Mouse (Mus musculus): Measurements from ENCODE around the gene Jak3.

Jak3 gene

GRCm38 (mm10) chr8:71676020-71676741, at the start of gene Jak3:
Gene Jak3 (plus strand): TSS chr8:71676296.
- DNase-seq (ENCODE audit: low read depth, low spot score) = peak; percentile 90

DNA sequence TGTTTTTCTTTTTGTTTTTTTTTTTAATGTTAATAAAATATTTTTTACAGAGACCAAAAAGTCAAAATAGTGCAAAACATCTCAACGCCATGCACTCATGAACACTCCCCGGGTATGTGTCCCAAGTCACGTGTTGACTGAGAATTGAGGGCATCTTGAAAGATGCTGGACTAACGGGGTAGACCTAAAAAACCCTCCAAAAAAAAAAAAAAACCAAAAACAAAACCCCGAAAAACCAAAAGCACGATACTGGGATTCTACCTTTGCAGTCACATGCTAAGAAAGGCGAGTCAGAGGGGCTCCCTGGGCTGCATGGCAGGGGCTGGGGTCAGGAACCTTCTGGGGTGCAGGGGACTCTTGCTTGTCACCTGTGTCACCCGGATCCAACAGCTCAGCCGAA, 49.3 kb upstream of the Jak3 start:
- DNase-seq (ENCODE audit: low read depth, low spot score) = no peak

DNA sequence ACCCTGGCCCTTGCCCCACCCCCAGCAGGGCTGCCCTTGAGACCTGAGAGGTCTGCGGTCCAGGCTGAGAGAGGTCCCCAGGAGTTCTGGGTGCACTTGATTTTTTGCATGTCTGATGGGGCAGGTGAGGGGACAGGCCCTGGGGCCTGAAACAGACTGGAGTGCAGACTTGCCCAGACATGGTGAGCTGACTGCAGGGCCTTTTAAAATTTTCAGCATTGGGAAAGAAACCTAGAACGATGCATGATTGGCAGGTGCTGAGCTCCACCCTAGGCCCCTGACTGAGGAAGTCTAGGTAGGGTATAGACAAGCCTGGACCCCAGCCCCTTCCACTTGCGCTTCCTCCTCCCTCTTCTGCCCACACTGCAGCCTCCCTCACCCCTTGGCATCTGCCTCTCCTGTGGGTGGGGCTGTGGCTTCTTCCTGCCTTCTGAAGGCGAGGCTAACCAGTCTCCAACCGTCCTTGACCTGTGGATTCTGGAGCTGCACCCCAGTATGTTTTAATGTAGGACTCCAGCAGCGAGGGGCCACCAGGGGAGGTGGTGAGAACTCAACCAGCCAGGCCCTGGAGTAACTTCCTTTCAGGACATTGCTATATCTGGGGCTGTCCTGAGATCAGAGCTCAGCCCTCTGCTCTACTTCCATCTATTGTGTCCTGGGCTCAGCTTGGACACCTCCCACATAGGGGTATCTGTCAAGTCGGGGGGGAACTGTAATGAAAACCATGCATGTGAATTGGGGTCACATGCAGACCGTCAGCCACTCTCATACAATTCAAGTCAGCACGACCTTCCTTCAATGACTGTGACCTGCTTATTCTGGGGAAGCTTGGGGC, 48.6 kb upstream of the Jak3 start:
- DNase-seq (ENCODE audit: low read depth, low spot score) = no peak

GRCm38 (mm10) chr8:71628396-71629095, 47.5 kb upstream of the Jak3 start:
- no peak for DNase-seq (ENCODE audit: low read depth, low spot score)

DNA sequence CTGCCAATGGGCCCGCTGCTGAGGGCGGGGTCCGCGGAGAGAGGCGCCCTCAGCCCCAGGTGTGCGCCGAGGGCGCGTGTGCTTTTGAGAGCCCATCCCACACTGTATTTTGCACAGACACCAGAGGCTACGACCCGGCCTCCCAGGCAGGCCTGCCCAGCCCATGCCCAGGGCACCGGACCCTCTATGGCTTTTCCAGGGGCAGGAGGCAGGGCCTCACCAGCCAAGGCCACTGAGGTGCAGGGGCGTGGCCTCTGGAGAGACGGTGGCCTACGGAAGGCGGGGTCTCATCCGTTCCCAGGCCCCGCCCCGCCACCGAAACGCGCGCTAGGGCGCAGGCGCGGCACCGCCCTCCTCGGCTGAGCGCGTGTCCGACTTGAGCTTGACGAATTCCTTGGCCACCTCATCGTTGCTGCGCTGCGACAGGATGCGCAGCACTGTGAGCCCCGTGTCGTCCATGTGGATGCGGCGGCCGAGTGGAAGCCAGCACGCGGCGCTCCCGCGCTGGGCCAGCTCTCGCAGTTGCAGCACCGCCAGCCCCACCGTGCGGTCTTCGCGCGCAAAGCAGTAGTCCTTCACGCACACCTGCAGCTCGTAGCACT, 46.9 kb upstream of the Jak3 start:
- peak; percentile 95 for DNase-seq (ENCODE audit: low read depth, low spot score)

DNA sequence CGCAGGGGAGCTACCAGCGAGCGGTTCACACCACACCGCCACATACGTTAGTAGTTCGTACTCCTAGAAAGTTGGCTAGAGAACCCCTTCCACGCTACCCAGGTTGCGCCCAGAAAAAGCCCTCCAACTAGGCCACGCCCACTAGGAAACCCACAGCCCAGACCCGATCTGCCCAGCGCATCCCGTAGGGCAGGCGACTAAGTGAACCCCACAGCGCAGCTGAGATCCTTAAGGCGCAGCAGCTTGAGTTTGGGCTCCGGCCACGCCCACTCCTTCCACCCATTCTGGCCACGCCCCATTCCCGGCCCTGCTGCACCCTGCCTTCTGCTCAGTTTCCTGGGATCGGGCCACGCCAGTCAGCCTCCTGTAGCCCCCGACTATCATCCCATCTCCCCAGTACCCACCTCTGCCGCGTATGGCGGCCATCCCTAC, 46.3 kb upstream of the Jak3 start:
- DNase-seq (ENCODE audit: low read depth, low spot score) = peak; percentile 59

- DNase-seq (ENCODE audit: low read depth, low spot score) = no peak
These were observed 45.3 kb upstream of the Jak3 start for GRCm38 (mm10) chr8:71630761-71631160.

- no peak for DNase-seq (ENCODE audit: low read depth, low spot score)
These were observed 44.2 kb upstream of the Jak3 start for GRCm38 (mm10) chr8:71631897-71632296.

DNA sequence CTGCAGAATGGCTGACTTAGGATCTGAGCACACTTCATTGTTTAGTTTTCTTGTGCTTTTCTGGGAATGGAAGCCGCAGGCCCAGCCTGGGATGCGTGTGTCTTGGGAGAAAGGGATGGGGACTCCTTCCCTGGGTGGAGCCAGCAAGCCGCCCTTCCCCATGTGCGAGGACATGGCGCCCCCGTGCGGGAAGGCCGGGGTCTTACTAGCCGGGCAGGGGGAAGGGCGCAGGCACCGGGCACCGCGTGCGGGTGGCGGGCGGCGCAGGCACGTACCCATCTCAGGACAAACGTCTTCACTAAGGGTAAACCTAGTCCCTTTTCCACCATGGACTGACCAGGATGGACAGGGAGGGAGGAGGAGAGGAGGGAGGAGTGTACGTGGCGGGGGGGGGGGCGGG, 42.9 kb upstream of the Jak3 start:
- DNase-seq (ENCODE audit: low read depth, low spot score) = peak; percentile 81

DNA sequence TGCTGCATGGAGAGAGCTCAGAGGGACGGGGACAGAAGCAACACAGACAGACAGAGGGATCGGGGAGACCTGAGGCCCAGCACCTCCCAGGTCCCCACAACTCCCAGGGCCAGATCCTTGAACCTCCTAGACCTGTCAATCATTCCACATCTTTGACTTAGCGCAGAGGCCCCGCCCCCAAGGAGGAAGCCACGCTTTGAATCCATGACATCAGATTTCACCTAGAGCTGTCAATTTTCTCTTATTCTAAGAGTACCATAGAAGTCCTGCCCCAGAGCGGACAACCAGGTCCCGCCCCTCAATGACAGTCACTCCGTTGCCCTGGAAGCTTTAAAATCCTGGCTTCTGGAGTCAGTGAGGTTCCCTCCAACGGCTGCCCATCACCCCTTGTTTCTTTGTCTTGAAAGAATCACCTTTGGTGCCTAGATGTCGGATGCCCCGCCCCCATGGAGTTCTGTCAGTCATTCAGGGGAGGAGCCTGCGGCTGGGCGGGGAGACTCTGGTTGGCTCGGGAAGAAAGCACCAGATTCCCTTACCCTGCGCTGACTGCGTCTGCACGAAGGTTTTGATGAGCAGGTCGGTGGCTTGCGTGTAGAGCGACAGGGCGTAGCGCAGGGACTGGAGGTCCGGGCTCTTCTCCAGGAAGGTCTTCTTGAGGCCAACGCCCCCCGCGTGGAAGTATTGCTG, 42.0 kb upstream of the Jak3 start:
- peak; percentile 84 for DNase-seq (ENCODE audit: low read depth, low spot score)

DNA sequence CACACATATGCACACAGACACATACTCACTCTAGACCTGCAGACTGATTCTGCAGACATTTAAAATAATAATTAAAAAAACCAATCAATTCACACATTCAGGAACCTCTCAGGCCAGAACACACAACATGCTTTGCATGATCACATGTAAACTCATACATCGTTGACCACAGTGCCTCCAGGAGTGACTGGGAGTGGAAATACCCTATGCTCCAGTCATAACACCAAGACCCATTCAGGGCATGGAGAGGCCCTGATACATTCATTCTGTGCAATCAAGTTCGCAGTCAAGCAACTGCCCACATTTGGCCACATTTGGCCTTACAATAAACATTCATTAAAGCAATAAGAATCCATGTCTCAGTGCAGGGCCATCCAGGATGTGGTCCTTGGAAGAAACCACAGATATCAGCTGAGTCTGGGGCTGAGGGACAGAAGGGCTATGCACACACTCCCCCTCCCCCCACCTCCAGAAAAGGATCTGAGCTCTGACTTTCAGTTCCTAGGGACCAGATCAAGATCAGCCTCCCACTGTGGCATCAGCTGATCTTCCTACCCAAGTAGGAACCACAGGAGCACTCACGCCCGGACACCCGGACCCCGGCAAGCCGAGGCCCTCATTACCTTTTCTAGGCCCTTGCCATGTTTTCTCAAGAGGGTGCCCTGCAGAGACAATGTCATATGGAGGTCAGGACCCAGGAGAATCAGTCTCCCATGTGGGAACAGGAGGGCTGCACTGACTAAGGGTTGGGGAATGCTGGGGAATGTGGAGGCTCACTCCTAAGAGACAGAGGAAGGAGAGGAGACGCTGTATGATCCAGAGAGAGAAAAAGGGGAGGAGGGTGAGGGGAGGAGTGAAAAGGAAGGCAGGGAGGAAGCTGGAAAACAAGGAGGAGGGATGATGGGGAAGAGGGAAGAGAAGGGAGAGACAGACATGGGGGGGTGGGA, 38.7 kb upstream of the Jak3 start:
- no peak for DNase-seq (ENCODE audit: low read depth, low spot score)

DNA sequence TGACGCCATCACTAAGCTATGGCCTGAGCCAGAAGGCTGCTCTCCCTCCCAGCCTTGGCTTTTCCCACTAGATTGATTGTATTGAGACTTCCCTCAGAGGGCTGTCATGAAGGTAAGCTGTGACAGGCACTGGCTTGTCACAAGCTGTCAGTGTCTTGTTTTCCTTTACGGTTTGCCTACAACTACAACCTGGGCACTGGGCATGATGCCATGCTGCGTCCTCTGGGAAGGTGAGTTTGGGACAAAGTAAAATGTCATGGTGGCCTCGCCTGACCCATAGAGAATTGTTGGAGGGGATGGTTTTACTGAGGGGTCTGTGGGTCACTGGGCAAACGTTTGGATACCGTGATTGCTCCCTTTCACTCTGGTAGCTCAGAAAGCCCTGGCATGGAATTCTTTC, 37.8 kb upstream of the Jak3 start:
- DNase-seq (ENCODE audit: low read depth, low spot score) = no peak

DNA sequence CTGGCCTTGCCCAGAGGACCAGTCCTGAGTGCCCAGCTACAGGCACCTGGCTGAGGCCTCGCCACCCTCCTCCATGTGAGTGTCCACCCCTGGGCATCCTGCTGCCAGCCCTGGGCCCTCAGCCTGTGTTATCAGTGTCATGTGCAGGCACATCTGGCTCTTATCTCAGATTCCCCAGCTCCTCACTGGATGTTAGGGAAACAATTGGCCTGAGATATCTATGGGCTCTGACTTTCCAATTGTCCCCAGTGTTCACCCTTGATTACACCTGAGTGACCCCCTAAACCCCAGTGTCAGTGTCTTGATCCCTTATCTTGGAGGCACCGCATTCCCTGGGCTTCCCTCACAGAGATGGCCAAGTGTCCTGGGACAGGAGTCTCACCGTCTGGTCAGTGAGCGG, 36.8 kb upstream of the Jak3 start:
- DNase-seq (ENCODE audit: low read depth, low spot score) = no peak

GRCm38 (mm10) chr8:71645510-71645909, 30.6 kb upstream of the Jak3 start:
- no peak for DNase-seq (ENCODE audit: low read depth, low spot score)

GRCm38 (mm10) chr8:71654600-71654999, 21.5 kb upstream of the Jak3 start:
- peak; percentile 67 for DNase-seq (ENCODE audit: low read depth, low spot score)

GRCm38 (mm10) chr8:71657816-71658215, 18.3 kb upstream of the Jak3 start:
- DNase-seq (ENCODE audit: low read depth, low spot score) = peak; percentile 33

- no peak for DNase-seq (ENCODE audit: low read depth, low spot score)
These were observed 17.5 kb upstream of the Jak3 start for GRCm38 (mm10) chr8:71658515-71659049.

DNA sequence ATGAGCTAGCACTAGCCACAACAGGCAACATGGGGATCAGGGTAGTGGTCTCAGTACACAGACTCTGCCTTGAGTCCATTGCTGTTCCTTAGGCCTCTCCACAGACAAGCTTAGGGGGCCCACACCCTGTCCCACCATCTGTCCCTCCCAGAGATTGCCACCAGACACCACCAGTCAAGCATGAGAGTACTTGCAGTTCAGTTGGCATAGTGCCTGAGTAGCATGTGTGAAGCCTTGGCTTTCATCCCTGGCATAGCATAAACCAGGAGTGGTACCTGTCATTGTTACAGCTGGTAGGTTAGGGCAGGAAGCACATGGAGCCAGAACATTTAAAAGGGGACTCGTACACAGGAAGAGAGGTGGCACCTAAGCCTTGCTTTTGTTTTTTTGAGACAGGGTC, 16.3 kb upstream of the Jak3 start:
- no peak for DNase-seq (ENCODE audit: low read depth, low spot score)

DNA sequence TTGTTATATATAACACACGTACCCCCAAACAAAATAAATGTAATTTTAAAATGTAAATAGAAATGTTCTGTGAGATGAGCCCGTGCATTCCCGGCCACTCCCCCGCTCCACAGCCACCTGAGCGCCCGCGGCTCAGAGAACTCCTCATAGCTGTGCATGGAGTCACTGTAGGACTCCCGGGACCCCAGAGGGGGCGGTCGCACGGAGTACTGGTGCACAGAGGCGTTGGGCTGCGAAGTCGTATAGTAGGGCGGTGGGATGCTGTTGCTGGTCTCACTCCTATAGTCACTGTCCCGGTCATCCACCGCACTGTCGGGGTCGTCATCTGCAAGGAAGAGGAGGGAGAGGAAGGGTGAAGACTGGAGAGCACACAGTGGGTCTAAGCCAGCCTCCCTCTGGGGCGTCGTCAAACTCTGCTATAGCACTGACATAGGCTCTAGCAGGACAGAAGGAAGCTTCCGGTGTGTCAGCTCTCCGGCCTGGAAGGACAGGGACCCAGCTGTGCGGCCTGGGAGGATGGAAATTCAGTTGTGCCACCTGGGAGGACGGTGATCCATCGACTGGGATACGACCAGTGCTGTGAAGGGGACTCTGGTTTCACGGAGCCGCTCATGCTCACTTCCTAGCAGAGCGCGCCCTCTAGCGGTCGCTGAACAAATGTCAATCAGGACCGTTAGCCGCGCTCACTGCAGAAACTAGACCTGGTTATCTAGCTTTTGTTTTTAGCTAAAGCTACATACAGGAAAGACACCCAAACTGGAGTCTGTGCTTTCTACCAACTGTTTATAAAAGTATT, 15.6 kb upstream of the Jak3 start:
- DNase-seq (ENCODE audit: low read depth, low spot score) = peak; percentile 92
